Mouse (Mus musculus): ENCODE results near the gene Kdm2b.

DNA sequence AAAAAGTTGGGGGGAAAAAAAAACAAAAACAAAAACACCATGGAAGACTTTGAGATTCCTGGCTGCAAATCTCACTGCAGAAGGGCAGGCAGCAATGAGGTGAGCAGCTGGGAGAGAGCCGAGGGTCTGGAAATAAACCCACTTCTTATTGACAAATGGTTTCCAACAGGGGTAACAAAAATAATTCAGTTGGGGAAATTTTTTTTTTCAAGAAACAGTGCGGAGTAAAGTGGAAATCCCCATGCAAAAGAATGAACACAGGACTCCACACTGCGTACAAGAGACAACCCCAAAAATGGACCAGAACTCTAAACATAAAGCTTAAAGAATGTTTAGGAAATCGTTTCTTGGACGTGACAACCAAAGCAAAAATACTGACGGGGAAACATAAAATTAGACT is 96.4 kb downstream of the Kdm2b start:
- TF ChIP-seq POLR2A (IDR thresholded peaks at IDR 0.05; ENCODE audit: low read depth, low read length) (no peak), CTCF (conservative IDR thresholded peaks at IDR 0.05; ENCODE audit: insufficient read depth, insufficient read length, low read depth, low read length) (no peak)
